Mouse (Mus musculus): ENCODE results near the gene Phrf1.

DNA sequence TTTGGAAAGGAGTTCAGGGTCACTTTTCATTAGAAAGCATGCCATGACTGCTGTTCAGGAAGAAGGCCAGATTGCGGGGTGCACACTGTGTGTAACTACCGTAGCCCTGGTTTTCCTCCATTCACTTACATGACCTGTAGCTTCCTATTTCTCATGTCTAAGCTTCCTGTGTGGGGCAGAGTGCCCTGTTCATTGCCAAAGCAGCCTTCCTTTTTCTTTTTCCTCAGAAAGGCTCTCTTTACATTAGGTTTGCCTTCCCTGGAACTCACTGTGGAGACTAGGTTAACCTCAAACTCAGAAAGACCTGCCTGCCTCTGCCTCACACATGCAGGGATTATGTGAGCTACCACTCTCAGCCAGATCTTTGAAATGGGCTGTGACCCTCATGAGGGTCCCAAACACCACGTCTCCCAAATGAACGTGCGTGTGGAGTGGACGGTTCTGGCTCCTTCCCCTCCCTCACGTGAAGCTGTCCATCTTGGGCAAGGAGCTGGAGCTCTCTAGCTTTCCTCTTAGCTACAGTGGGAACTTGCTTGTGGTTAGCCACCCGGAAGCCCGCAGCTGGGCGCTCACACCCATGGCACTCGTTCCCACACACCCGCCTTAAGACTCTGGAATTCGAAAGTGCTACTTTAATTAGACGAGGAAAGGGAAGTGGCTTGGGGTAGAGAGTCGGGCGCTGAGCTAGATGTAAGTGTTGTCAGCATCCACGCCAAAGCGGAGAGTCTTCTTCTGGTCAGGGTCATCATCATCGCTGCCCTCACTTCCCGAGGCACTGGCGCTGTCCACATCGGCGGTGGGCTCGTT lies 40.1 kb downstream of the Phrf1 start:
- TF ChIP-seq CTCF (conservative IDR thresholded peaks at IDR 0.05; ENCODE audit: low read length) (no peak), POU5F1 (IDR thresholded peaks at IDR 0.05; ENCODE audit: borderline replicate concordance, low read length) (no peak)

All from E14TG2a.4 (cell line).